Mouse (Mus musculus): ENCODE results near the gene Pum1. TPM values are rescaled to one million over a fixed set of nuclear protein-coding genes. Genes with fewer than 3 reads are reported as not detected.

The Pum1 gene
- polyA plus RNA-seq, 1 experiment from 2014 or later, result 91.0 TPM

GRCm38 (mm10) chr4:130809784-130810183 lies 146.7 kb downstream of the Pum1 start:
- no peak overlapping the region for H3K4me3 ChIP-seq
- WGBS, result 17% methylated on average over 5 of the region's 5 CpGs
- peaks cover 81% of the 10 kb centered on the region for H3K4me1 ChIP-seq (replicated peaks)
- H3K27me3 ChIP-seq, result no peaks in the 10 kb centered on the region
- no peaks in the 10 kb centered on the region for H3K36me3 ChIP-seq
- H3K9me3 ChIP-seq, result no peaks in the 10 kb centered on the region
- ATAC-seq (ENCODE audit: low FRiP score, low read depth), result peak; percentile 13; the same call in 1 of the 2 replicates
- peak overlapping the region; percentile 56 for H3K27ac ChIP-seq (replicated peaks)
- H3K4me2 ChIP-seq, result no peak overlapping the region
- H3K9ac ChIP-seq, result no peak overlapping the region

- Histone ChIP-seq H3K36me3 (no peaks in the 10 kb centered on the region), H3K9ac (0 out of 2 replicates have a peak overlapping the region, but pooled peaks have one; percentile 11), H3K4me2 (no peak overlapping the region), H3K27ac (replicated peaks) (peak overlapping the region; percentile 50), H3K4me1 (replicated peaks) (peaks cover 81% of the 10 kb centered on the region), H3K4me3 (no peak overlapping the region), H3K27me3 (no peaks in the 10 kb centered on the region), H3K9me3 (no peaks in the 10 kb centered on the region)
- ATAC-seq (ENCODE audit: low FRiP score, low read depth), result no peak; the same call in 1 of the 2 replicates
- WGBS, result 17% methylated on average over 3 of the region's 3 CpGs
Observed at GRCm38 (mm10) chr4:130810845-130811244, 147.7 kb downstream of the Pum1 start.

GRCm38 (mm10) chr4:130811385-130811784 lies 148.3 kb downstream of the Pum1 start:
- ATAC-seq (ENCODE audit: low FRiP score, low read depth), result no peak
- H3K36me3 ChIP-seq, result no peaks in the 10 kb centered on the region
- no peak overlapping the region for H3K4me3 ChIP-seq
- H3K9ac ChIP-seq, result peak overlapping the region; percentile 11; the same call in 1 of the 2 replicates
- no peaks in the 10 kb centered on the region for H3K9me3 ChIP-seq
- H3K4me1 ChIP-seq (replicated peaks), result peaks cover 80% of the 10 kb centered on the region
- no peaks in the 10 kb centered on the region for H3K27me3 ChIP-seq
- H3K27ac ChIP-seq (replicated peaks), result peak overlapping the region; percentile 50
- 43% methylated on average over 7 of the region's 7 CpGs for WGBS
- peak overlapping the region; percentile 19; the same call in 1 of the 2 replicates for H3K4me2 ChIP-seq

GRCm38 (mm10) chr4:130813958-130814357 lies 150.8 kb downstream of the Pum1 start:
- Histone ChIP-seq H3K4me2 (peak overlapping the region; percentile 40), H3K27me3 (no peaks in the 10 kb centered on the region), H3K9ac (peak overlapping the region; percentile 35; the same call in 1 of the 2 replicates), H3K36me3 (0 out of 2 replicates have a peak, but pooled peaks cover 3% of the 10 kb centered on the region), H3K27ac (replicated peaks) (peak overlapping the region; percentile 83), H3K4me1 (replicated peaks) (peaks cover 69% of the 10 kb centered on the region), H3K4me3 (no peak overlapping the region), H3K9me3 (no peaks in the 10 kb centered on the region)
- ATAC-seq (ENCODE audit: low FRiP score, low read depth), result peak; percentile 78
- 37% methylated on average over 2 of the region's 2 CpGs for WGBS

GRCm38 (mm10) chr4:130814742-130815330 lies 151.7 kb downstream of the Pum1 start:
- Histone ChIP-seq H3K4me2 (peak overlapping the region; percentile 22; the same call in 1 of the 2 replicates), H3K36me3 (0 out of 2 replicates have a peak, but pooled peaks cover 4% of the 10 kb centered on the region), H3K27me3 (no peaks in the 10 kb centered on the region), H3K9ac (no peak overlapping the region), H3K9me3 (no peaks in the 10 kb centered on the region), H3K27ac (replicated peaks) (peak overlapping the region; percentile 83), H3K4me1 (replicated peaks) (peaks cover 60% of the 10 kb centered on the region), H3K4me3 (no peak overlapping the region)
- 34% methylated on average over 8 of the region's 8 CpGs for WGBS
- ATAC-seq (ENCODE audit: low FRiP score, low read depth), result peak; percentile 31

GRCm38 (mm10) chr4:130815860-130816259 lies 152.7 kb downstream of the Pum1 start:
- Histone ChIP-seq H3K4me3 (no peak overlapping the region), H3K27ac (replicated peaks) (peak overlapping the region; percentile 83), H3K36me3 (0 out of 2 replicates have a peak, but pooled peaks cover 4% of the 10 kb centered on the region), H3K4me1 (replicated peaks) (peaks cover 53% of the 10 kb centered on the region), H3K9ac (no peak overlapping the region), H3K27me3 (no peaks in the 10 kb centered on the region), H3K4me2 (no peak overlapping the region), H3K9me3 (no peaks in the 10 kb centered on the region)
- ATAC-seq (ENCODE audit: low FRiP score, low read depth), result no peak
- 76% methylated on average over 8 of the region's 8 CpGs for WGBS

- Histone ChIP-seq H3K9me3 (no peaks in the 10 kb centered on the region), H3K4me2 (no peak overlapping the region), H3K4me3 (no peak overlapping the region), H3K9ac (no peak overlapping the region), H3K27me3 (no peaks in the 10 kb centered on the region), H3K27ac (replicated peaks) (no peak overlapping the region), H3K4me1 (replicated peaks) (peaks cover 14% of the 10 kb centered on the region), H3K36me3 (peaks cover 38% of the 10 kb centered on the region)
- ATAC-seq (ENCODE audit: low FRiP score, low read depth), result no peak
- WGBS, result 82% methylated on average over 3 of the region's 3 CpGs
Observed at GRCm38 (mm10) chr4:130819806-130820205, 156.7 kb downstream of the Pum1 start.

- Histone ChIP-seq H3K27me3 (no peaks in the 10 kb centered on the region), H3K4me2 (no peak overlapping the region)
- WGBS, result 86% methylated on average over 7 of the region's 7 CpGs
Observed at GRCm38 (mm10) chr4:130820594-130821255, 157.6 kb downstream of the Pum1 start.

GRCm38 (mm10) chr4:130828851-130829673 lies 165.9 kb downstream of the Pum1 start:
- H3K4me2 ChIP-seq, result peak overlapping the region; percentile 24; the same call in 1 of the 2 replicates
- H3K4me3 ChIP-seq, result no peak overlapping the region
- H3K9me3 ChIP-seq, result no peaks in the 10 kb centered on the region
- ATAC-seq (ENCODE audit: low FRiP score, low read depth), result peak; percentile 59
- H3K4me1 ChIP-seq (replicated peaks), result peaks cover 16% of the 10 kb centered on the region
- H3K27ac ChIP-seq (replicated peaks), result peak overlapping the region; percentile 63; the same call in 1 of the 2 replicates
- no peaks in the 10 kb centered on the region for H3K27me3 ChIP-seq
- no peak overlapping the region; the same call in 1 of the 2 replicates for H3K9ac ChIP-seq
- peaks cover 15% of the 10 kb centered on the region for H3K36me3 ChIP-seq
- WGBS, result 8% methylated on average over 18 of the region's 18 CpGs

More at GRCm38 (mm10) chr4:130820594-130821255, 157.6 kb downstream of the Pum1 start:
- Histone ChIP-seq H3K9me3 (no peaks in the 10 kb centered on the region), H3K4me3 (no peak overlapping the region), H3K9ac (no peak overlapping the region), H3K27ac (replicated peaks) (no peak overlapping the region), H3K4me1 (replicated peaks) (peaks cover 5% of the 10 kb centered on the region), H3K36me3 (peaks cover 46% of the 10 kb centered on the region)
- no peak for ATAC-seq (ENCODE audit: low FRiP score, low read depth)
